Mouse (Mus musculus) forebrain, embryonic 16.5 days (tissue): Measurements from ENCODE around the gene Dync1li1. TPM values are rescaled to one million over a fixed set of nuclear protein-coding genes. Genes with fewer than 3 reads are reported as not detected.

Experiments used
- ATAC-seq: fragments of 200-750 bp; cut with Nextera tagmentation; 2 replicates; pipeline ENCODE4 v1.8.0; 2017; ENCODE audit warnings: mild to moderate bottlenecking, moderate library complexity
- H3K27ac ChIP-seq: fragments of 300-500 bp; sonication (generic); 2 replicates; pipeline ENCODE4 v1.5.1; 2014; ENCODE audit warnings: low read length, control low read depth
- H3K27me3 ChIP-seq: fragments of 300-500 bp; sonication (generic); replicated peaks from 2 replicates; pipeline ENCODE4 v1.6.1; 2014; ENCODE audit warnings: low read length; ENCODE audit not compliant: control insufficient read depth, insufficient read depth
- H3K36me3 ChIP-seq: fragments of 300-500 bp; sonication (generic); 2 replicates; pipeline ENCODE4 v1.6.1; 2014; ENCODE audit not compliant: control insufficient read depth, insufficient read depth
- H3K4me1 ChIP-seq: fragments of 300-500 bp; sonication (generic); replicated peaks from 2 replicates; pipeline ENCODE4 v1.6.1; 2014; ENCODE audit warnings: low read length; ENCODE audit not compliant: control insufficient read depth, insufficient read depth
- H3K4me2 ChIP-seq: fragments of 300-500 bp; sonication (generic); 2 replicates; pipeline ENCODE4 v1.6.1; 2014; ENCODE audit warnings: mild to moderate bottlenecking, low read length, control low read depth
- H3K4me3 ChIP-seq: fragments of 300-500 bp; sonication (generic); replicated peaks from 2 replicates; pipeline ENCODE4 v1.5.1; 2014; ENCODE audit warnings: mild to moderate bottlenecking, low read length, control low read depth
- H3K9ac ChIP-seq: fragments of 300-500 bp; sonication (generic); replicated peaks from 2 replicates; pipeline ENCODE4 v1.6.1; 2014; ENCODE audit warnings: low read depth, low read length, control low read depth
- H3K9me3 ChIP-seq: fragments of 300-500 bp; sonication (generic); 2 replicates; pipeline ENCODE4 v1.6.1; 2016; ENCODE audit warnings: low read length; ENCODE audit not compliant: control insufficient read depth
- WGBS: fragments of 180-500 bp; shearing (Covaris S2); extraction: QIAGEN DNeasy Blood & Tissue Kit; methylation state at CpG from one replicate; pipeline ENCODE4 v1.1.7; 2014; 5-methylcytosine and 5-hydroxymethylcytosine counted together
- polyA plus RNA-seq: library from polyadenylated mRNA; unstranded; fragments of >200 nt; fragmentation: Nextera tagmentation; extraction: Ambion mirVana; gene quantifications from 2 replicates; pipeline ENCODE4 v1.2.1, GENCODE M21; 2015

Dync1li1 gene
- polyA plus RNA-seq, 1 experiment from 2014 or later: 110 TPM

DNA sequence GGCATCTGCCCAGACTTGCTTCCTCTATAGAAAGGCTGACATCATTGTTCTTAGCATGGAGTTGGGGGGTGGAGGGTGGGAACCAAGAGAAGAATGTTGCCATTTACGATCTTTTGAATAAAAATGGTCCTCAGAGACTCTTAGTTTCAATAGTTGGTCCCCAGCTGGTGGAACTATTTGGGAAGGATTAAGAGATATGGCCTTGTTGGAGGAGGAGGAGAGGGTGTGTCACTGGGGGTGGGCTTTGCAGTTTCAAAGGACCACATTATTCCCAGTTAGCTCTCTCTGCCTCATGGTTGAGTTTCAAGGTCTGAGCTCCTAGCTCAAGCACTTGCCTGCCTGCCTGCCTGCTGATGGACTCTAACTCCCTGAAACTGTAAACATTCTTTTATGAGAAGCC is 16.6 kb upstream of the Dync1li1 start:
- Histone ChIP-seq H3K4me2 (no peak overlapping the region), H3K4me1 (peaks cover 4% of the 10 kb centered on the region), H3K36me3 (no peaks in the 10 kb centered on the region), H3K9ac (no peak overlapping the region), H3K27me3 (no peaks in the 10 kb centered on the region), H3K9me3 (no peaks in the 10 kb centered on the region), H3K4me3 (no peak overlapping the region), H3K27ac (no peak overlapping the region)
- no peak for ATAC-seq
- 13% methylated on average over 1 of the region's 1 CpGs for WGBS

DNA sequence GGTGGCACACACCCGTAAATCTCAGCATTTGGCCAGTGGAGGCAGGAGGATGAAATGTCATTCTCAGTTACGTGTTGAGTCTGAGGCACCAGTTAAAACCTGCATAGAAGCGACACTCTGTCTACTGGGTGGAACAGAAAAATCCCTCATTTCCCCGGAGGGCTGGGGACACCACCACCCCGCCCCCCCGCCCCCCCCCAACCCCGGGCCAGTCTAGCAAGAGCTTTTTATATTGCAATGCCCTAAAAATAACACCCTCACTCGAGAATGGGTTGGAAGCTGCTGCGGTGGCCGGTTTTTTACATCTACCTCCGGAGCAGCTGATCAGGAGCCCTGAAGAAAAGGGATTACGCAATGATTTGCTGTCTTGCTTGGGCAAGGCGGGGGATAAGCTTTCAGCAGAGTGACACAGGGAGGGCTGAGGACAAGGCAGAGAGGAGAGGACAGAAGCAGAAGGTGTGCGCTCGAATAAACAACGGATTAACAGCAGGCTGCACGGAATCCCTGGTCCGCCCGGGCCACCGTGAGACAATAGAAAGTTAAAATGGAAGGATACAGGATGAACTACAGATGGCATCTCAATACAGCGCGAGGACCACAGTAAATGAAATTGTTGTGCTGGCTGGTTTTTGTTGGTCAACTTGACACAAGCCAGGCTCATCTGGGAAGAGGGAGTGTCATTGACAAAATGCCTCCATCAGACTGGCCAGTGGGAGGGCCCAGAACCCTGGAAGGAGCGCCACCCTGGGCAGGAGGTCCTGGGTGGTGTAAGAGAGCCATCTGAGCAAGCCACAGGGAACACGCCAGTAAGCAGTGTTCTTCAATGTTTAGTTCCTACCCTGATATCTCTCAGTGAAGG is 15.7 kb upstream of the Dync1li1 start:
- H3K4me3 ChIP-seq: peak overlapping the region; percentile 43
- H3K27me3 ChIP-seq: no peaks in the 10 kb centered on the region
- no peaks in the 10 kb centered on the region for H3K9me3 ChIP-seq
- peaks cover 4% of the 10 kb centered on the region for H3K4me1 ChIP-seq
- WGBS: 4% methylated on average over 24 of the region's 24 CpGs
- H3K27ac ChIP-seq: peak overlapping the region; percentile 69
- H3K9ac ChIP-seq: peak overlapping the region; percentile 66
- H3K36me3 ChIP-seq: no peaks in the 10 kb centered on the region
- ATAC-seq: peak; percentile 73
- H3K4me2 ChIP-seq: peak overlapping the region; percentile 64

DNA sequence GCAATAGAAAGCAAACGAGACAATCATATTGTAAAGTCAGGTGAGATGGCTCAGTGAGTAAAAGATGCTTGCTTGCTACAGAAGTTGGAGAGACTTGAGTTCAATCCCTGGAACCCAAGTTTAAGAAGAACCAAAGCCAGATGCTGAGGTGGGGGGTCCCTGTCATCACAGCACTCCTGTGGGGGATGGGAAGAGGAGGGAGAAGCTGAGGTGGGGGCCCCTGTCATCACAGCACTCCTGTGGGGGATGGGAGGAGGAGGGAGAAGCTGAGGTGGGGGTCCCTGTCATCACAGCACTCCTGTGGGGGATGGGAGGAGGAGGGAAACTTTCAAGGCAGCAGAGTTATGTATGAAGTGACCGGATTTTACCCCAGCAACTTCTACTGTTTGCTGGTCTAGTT is 15.0 kb upstream of the Dync1li1 start:
- 62% methylated on average over 2 of the region's 2 CpGs for WGBS
- H3K27ac ChIP-seq: no peak overlapping the region
- no peaks in the 10 kb centered on the region for H3K36me3 ChIP-seq
- H3K27me3 ChIP-seq: no peaks in the 10 kb centered on the region
- no peak overlapping the region for H3K9ac ChIP-seq
- H3K4me2 ChIP-seq: no peak overlapping the region; the same call in 1 of the 2 replicates
- H3K4me1 ChIP-seq: peaks cover 4% of the 10 kb centered on the region
- H3K4me3 ChIP-seq: no peak overlapping the region
- no peaks in the 10 kb centered on the region for H3K9me3 ChIP-seq
- no peak for ATAC-seq

- H3K4me2 ChIP-seq: no peak overlapping the region
- H3K27me3 ChIP-seq: no peaks in the 10 kb centered on the region
- no peak overlapping the region for H3K27ac ChIP-seq
- no peaks in the 10 kb centered on the region for H3K36me3 ChIP-seq
- 83% methylated on average over 5 of the region's 5 CpGs for WGBS
- H3K9me3 ChIP-seq: no peaks in the 10 kb centered on the region
- H3K9ac ChIP-seq: no peak overlapping the region
- H3K4me1 ChIP-seq: no peaks in the 10 kb centered on the region
- ATAC-seq: no peak
- no peak overlapping the region for H3K4me3 ChIP-seq
These were observed 10.0 kb upstream of the Dync1li1 start for GRCm38 (mm10) chr9:114678576-114678975.

DNA sequence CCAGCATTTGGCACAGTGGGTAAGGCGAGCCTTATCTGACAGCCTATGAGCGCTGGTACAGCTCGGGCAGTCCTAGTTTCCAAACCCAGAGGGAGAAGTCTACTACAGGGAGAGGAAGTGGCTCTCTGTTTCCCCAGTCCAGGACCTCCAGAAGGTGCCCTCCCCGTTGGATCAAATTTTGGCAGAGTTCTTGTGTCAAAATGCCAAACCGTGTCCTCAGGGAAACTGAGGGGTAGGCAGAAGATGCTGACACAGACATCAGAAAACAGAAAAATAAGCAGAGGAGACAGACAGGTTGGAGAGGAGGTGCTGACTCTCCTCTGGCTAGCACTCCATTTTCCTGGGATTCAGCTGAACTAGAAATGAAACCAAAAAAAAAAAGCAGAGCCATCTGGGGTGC is 8.6 kb upstream of the Dync1li1 start:
- H3K9ac ChIP-seq: no peak overlapping the region
- no peaks in the 10 kb centered on the region for H3K27me3 ChIP-seq
- H3K27ac ChIP-seq: no peak overlapping the region
- WGBS: 78% methylated on average over 5 of the region's 5 CpGs
- no peak overlapping the region for H3K4me2 ChIP-seq
- H3K9me3 ChIP-seq: no peaks in the 10 kb centered on the region
- no peaks in the 10 kb centered on the region for H3K4me1 ChIP-seq
- H3K4me3 ChIP-seq: no peak overlapping the region
- H3K36me3 ChIP-seq: no peaks in the 10 kb centered on the region
- no peak for ATAC-seq

GRCm38 (mm10) chr9:114680531-114680930 is 8.1 kb upstream of the Dync1li1 start:
- no peak overlapping the region for H3K4me2 ChIP-seq
- no peaks in the 10 kb centered on the region for H3K27me3 ChIP-seq
- no peak overlapping the region for H3K27ac ChIP-seq
- H3K9me3 ChIP-seq: no peaks in the 10 kb centered on the region
- WGBS: 76% methylated on average over 6 of the region's 6 CpGs
- no peak for ATAC-seq
- H3K36me3 ChIP-seq: no peaks in the 10 kb centered on the region
- H3K4me1 ChIP-seq: no peaks in the 10 kb centered on the region
- no peak overlapping the region for H3K4me3 ChIP-seq
- no peak overlapping the region for H3K9ac ChIP-seq

DNA sequence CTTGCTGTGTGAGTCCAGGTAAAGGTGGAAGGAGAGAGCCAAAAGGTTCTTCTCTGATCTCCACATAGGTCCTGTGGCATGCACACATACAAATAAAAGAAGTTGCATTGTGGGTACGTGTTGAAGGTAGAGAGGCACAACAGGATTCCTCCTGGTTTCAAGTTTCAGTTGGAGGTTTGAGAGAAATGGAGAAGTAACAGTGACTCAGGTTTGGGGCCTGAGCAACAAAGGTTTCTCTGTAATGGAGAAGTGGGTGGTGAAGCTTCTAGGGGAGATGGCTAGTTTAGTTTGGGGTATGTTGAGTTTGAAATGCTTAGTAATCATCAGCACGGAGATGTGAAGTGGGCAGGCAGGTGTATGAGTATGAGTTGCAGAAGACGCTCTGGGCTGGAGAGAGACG is 6.4 kb upstream of the Dync1li1 start:
- no peaks in the 10 kb centered on the region for H3K9me3 ChIP-seq
- no peaks in the 10 kb centered on the region for H3K36me3 ChIP-seq
- ATAC-seq: no peak
- H3K4me3 ChIP-seq: no peak overlapping the region
- H3K27me3 ChIP-seq: no peaks in the 10 kb centered on the region
- no peak overlapping the region for H3K9ac ChIP-seq
- H3K4me1 ChIP-seq: no peaks in the 10 kb centered on the region
- WGBS: 84% methylated on average over 4 of the region's 4 CpGs
- H3K27ac ChIP-seq: no peak overlapping the region
- H3K4me2 ChIP-seq: no peak overlapping the region

- Histone ChIP-seq H3K27me3 (no peaks in the 10 kb centered on the region), H3K9me3 (no peaks in the 10 kb centered on the region)
- 95% methylated on average over 7 of the region's 7 CpGs for WGBS
These were observed 2.3 kb upstream of the Dync1li1 start for GRCm38 (mm10) chr9:114686245-114686644.

GRCm38 (mm10) chr9:114687639-114688038 is 951 bp upstream of the Dync1li1 start:
- Histone ChIP-seq H3K4me2 (peak overlapping the region; percentile 81), H3K36me3 (peaks cover 8% of the 10 kb centered on the region), H3K27me3 (no peaks in the 10 kb centered on the region), H3K9me3 (no peaks in the 10 kb centered on the region), H3K4me1 (peaks cover 22% of the 10 kb centered on the region), H3K4me3 (peak overlapping the region; percentile 86), H3K9ac (no peak overlapping the region; the same call in 1 of the 2 replicates), H3K27ac (no peak overlapping the region)
- ATAC-seq: no peak
- WGBS: 71% methylated on average over 13 of the region's 13 CpGs

More at GRCm38 (mm10) chr9:114686245-114686644, 2.3 kb upstream of the Dync1li1 start:
- no peak for ATAC-seq
- H3K4me2 ChIP-seq: no peak overlapping the region
- no peak overlapping the region for H3K4me3 ChIP-seq
- H3K27ac ChIP-seq: no peak overlapping the region
- no peak overlapping the region for H3K9ac ChIP-seq
- peaks cover 20% of the 10 kb centered on the region for H3K4me1 ChIP-seq
- no peaks in the 10 kb centered on the region for H3K36me3 ChIP-seq
